Mouse (Mus musculus) erythroblast, embryonic 14.5 days (primary cell): ENCODE measurements around the gene Tram2.

Experiments used
- GATA1 ChIP-seq: IDR thresholded peaks from 2 replicates; pipeline ENCODE4 v1.6.1; 2012; ENCODE audit warnings: low read length, inconsistent platforms, mixed read lengths
- TAL1 ChIP-seq: IDR thresholded peaks from 3 replicates; pipeline ENCODE4 v1.6.1; 2012; ENCODE audit warnings: low read length, inconsistent platforms, mixed read lengths

DNA sequence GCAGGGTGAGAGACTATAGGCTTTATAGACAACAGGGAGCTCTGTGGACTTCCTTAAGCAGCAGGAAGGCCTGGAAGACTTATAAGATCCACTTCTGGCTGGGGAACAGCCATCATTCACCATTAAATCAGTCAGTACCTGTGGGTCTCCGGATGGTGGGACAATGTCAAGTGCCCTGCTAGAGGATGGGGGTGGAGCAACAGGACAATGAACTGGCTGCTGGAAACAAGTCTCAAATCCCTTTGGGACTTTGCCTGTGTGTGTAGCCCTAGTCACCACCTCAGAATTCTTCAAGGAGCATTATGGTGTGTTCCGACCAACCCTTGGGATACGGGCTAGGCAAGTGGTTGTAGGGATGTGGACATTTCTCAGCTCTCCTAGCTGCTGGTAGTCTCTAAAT lies 55.9 kb downstream of the Tram2 start:
- no peak for TF ChIP-seq GATA1
- no peak for TF ChIP-seq TAL1
